Mouse (Mus musculus): Measurements from ENCODE around the gene Pan2. TPM values are rescaled to one million over a fixed set of nuclear protein-coding genes. Genes with fewer than 3 reads are reported as not detected.
A peak's percentile ranks its signal among the peaks of the same experiment; 100 is the strongest.

Gene Pan2
- polyA plus RNA-seq, 1 experiment, result 42.6 TPM

GRCm38 (mm10) chr10:128297221-128297620 is 5.9 kb upstream of the Pan2 start:
- peak; percentile 63 to 75 for DNase-seq
- H3K4me3 ChIP-seq (replicated peaks; ENCODE audit: insufficient read depth, low read depth, low read length), result no peak overlapping the region
- peak overlapping the region; percentile 52 for H3K27ac ChIP-seq (ENCODE audit: insufficient read depth, low read length)
- 14% methylated on average over 4 of the region's 4 CpGs for WGBS
- TF ChIP-seq POLR2A (IDR thresholded peaks at IDR 0.05; ENCODE audit: borderline replicate concordance, insufficient read depth, low read length) (no peak), CTCF (IDR thresholded peaks at IDR 0.05; ENCODE audit: borderline replicate concordance, insufficient read depth, low read depth, low read length) (no peak)
- peaks cover 11% of the 10 kb centered on the region for H3K4me1 ChIP-seq (ENCODE audit: control insufficient read depth, insufficient read depth, low read length)
- no peaks in the 10 kb centered on the region for H3K27me3 ChIP-seq (ENCODE audit: control insufficient read depth, insufficient read depth, low read length)

- Histone ChIP-seq H3K4me1 (ENCODE audit: control insufficient read depth, insufficient read depth, low read length) (peaks cover 11% of the 10 kb centered on the region), H3K27me3 (ENCODE audit: control insufficient read depth, insufficient read depth, low read length) (no peaks in the 10 kb centered on the region), H3K4me3 (replicated peaks; ENCODE audit: insufficient read depth, low read depth, low read length) (no peak overlapping the region), H3K27ac (ENCODE audit: insufficient read depth, low read length) (peak overlapping the region; percentile 52)
- WGBS, result 30% methylated on average over 11 of the region's 11 CpGs
- no peak for TF ChIP-seq POLR2A (IDR thresholded peaks at IDR 0.05; ENCODE audit: borderline replicate concordance, insufficient read depth, low read length)
- TF ChIP-seq CTCF (IDR thresholded peaks at IDR 0.05; ENCODE audit: borderline replicate concordance, insufficient read depth, low read depth, low read length), result no peak
- peak; percentile 72 to 75 for DNase-seq
Measured at GRCm38 (mm10) chr10:128297622-128298021, 5.5 kb upstream of the Pan2 start.

GRCm38 (mm10) chr10:128298243-128298642 is 4.9 kb upstream of the Pan2 start:
- Histone ChIP-seq H3K27ac (ENCODE audit: insufficient read depth, low read length) (peak overlapping the region; percentile 52; the same call in 1 of the 2 replicates), H3K4me1 (ENCODE audit: control insufficient read depth, insufficient read depth, low read length) (peaks cover 11% of the 10 kb centered on the region), H3K27me3 (ENCODE audit: control insufficient read depth, insufficient read depth, low read length) (no peaks in the 10 kb centered on the region), H3K4me3 (replicated peaks; ENCODE audit: insufficient read depth, low read depth, low read length) (no peak overlapping the region)
- no peak for DNase-seq
- WGBS, result 86% methylated on average over 6 of the region's 6 CpGs
- TF ChIP-seq CTCF (IDR thresholded peaks at IDR 0.05; ENCODE audit: borderline replicate concordance, insufficient read depth, low read depth, low read length), result no peak

GRCm38 (mm10) chr10:128298702-128299171 is 4.4 kb upstream of the Pan2 start, which contains the start of gene Il23a:
Gene Il23a (minus strand): TSS chr10:128298752.
- WGBS, result 80% methylated on average over 11 of the region's 11 CpGs
- TF ChIP-seq POLR2A (IDR thresholded peaks at IDR 0.05; ENCODE audit: borderline replicate concordance, insufficient read depth, low read length) (no peak), CTCF (IDR thresholded peaks at IDR 0.05; ENCODE audit: borderline replicate concordance, insufficient read depth, low read depth, low read length) (no peak)
- Histone ChIP-seq H3K27me3 (ENCODE audit: control insufficient read depth, insufficient read depth, low read length) (no peaks in the 10 kb centered on the region), H3K4me3 (replicated peaks; ENCODE audit: insufficient read depth, low read depth, low read length) (no peak within 1 kb of the TSS), H3K4me1 (ENCODE audit: control insufficient read depth, insufficient read depth, low read length) (peaks cover 11% of the 10 kb centered on the region), H3K27ac (ENCODE audit: insufficient read depth, low read length) (peak within 1 kb of the TSS; percentile 52)
- DNase-seq, result no peak

GRCm38 (mm10) chr10:128302357-128302756 is 778 bp upstream of the Pan2 start:
- Histone ChIP-seq H3K4me1 (ENCODE audit: control insufficient read depth, insufficient read depth, low read length) (peaks cover 18% of the 10 kb centered on the region), H3K4me3 (replicated peaks; ENCODE audit: insufficient read depth, low read depth, low read length) (peak overlapping the region; percentile 92), H3K27ac (ENCODE audit: insufficient read depth, low read length) (peak overlapping the region; percentile 92; the same call in 1 of the 2 replicates), H3K27me3 (ENCODE audit: control insufficient read depth, insufficient read depth, low read length) (no peaks in the 10 kb centered on the region)
- TF ChIP-seq POLR2A (IDR thresholded peaks at IDR 0.05; ENCODE audit: borderline replicate concordance, insufficient read depth, low read length) (no peak), CTCF (IDR thresholded peaks at IDR 0.05; ENCODE audit: borderline replicate concordance, insufficient read depth, low read depth, low read length) (no peak)
- 23% methylated on average over 3 of the region's 3 CpGs for WGBS
- DNase-seq, result peak in 1 of 2 experiments; percentile 29

DNA sequence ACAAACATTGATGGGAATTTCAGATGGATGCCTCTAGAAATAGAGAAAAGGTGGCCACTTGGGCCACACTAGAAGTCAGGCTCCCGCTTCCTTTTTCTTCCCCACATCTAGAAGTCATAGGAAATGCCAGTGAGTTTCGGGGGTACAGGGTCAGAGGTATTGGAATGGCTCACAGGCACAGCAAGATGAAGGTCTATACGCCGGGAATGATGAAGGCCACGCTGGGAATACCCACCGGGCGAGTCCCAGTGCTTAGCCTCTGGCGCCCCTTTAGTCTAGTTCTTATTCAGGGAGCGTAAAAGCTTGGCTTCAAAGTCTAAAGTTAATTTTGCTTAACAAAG is 380 bp upstream of the Pan2 start:
- Histone ChIP-seq H3K27me3 (ENCODE audit: control insufficient read depth, insufficient read depth, low read length) (no peaks in the 10 kb centered on the region), H3K27ac (ENCODE audit: insufficient read depth, low read length) (peak overlapping the region; percentile 92), H3K4me1 (ENCODE audit: control insufficient read depth, insufficient read depth, low read length) (peaks cover 14% of the 10 kb centered on the region), H3K4me3 (replicated peaks; ENCODE audit: insufficient read depth, low read depth, low read length) (peak overlapping the region; percentile 92)
- TF ChIP-seq POLR2A (IDR thresholded peaks at IDR 0.05; ENCODE audit: borderline replicate concordance, insufficient read depth, low read length) (no peak), CTCF (IDR thresholded peaks at IDR 0.05; ENCODE audit: borderline replicate concordance, insufficient read depth, low read depth, low read length) (no peak)
- no peak for DNase-seq
- WGBS, result under 1% methylated on average over 9 of the region's 9 CpGs

DNA sequence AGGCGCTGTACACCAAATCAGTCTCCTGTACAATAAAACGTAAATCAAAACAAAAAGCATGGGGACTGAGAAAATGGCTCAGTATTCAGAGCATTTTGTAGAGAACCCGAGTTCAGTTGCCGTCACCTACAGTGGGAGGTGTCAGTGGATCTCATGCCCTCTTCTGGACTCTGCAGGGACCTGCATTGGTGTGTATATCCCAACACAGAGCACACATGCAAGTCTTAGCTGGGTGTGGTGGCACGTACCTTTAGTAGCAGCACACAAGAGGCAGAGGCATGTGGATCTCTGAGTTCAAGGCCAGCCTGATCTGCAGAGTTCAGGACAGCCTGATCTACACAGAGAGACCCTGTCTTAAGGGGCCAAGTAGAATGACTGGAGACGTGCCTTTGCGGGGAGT is 6.5 kb downstream of the Pan2 start:
- Histone ChIP-seq H3K4me1 (ENCODE audit: control insufficient read depth, insufficient read depth, low read length) (peaks cover 7% of the 10 kb centered on the region), H3K27ac (ENCODE audit: insufficient read depth, low read length) (no peak overlapping the region), H3K27me3 (ENCODE audit: control insufficient read depth, insufficient read depth, low read length) (no peaks in the 10 kb centered on the region), H3K4me3 (replicated peaks; ENCODE audit: insufficient read depth, low read depth, low read length) (no peak overlapping the region)
- WGBS, result 86% methylated on average over 7 of the region's 7 CpGs
- no peak for TF ChIP-seq POLR2A (IDR thresholded peaks at IDR 0.05; ENCODE audit: borderline replicate concordance, insufficient read depth, low read length)
- no peak for TF ChIP-seq CTCF (IDR thresholded peaks at IDR 0.05; ENCODE audit: borderline replicate concordance, insufficient read depth, low read depth, low read length)
- no peak for DNase-seq

GRCm38 (mm10) chr10:128310177-128310576 is 7.0 kb downstream of the Pan2 start:
- peak; percentile 52 to 58 for DNase-seq
- 14% methylated on average over 11 of the region's 11 CpGs for WGBS
- peaks cover 7% of the 10 kb centered on the region for H3K4me1 ChIP-seq (ENCODE audit: control insufficient read depth, insufficient read depth, low read length)
- H3K4me3 ChIP-seq (replicated peaks; ENCODE audit: insufficient read depth, low read depth, low read length), result no peak overlapping the region
- TF ChIP-seq POLR2A (IDR thresholded peaks at IDR 0.05; ENCODE audit: borderline replicate concordance, insufficient read depth, low read length), result no peak
- no peak for TF ChIP-seq CTCF (IDR thresholded peaks at IDR 0.05; ENCODE audit: borderline replicate concordance, insufficient read depth, low read depth, low read length)
- H3K27ac ChIP-seq (ENCODE audit: insufficient read depth, low read length), result no peak overlapping the region
- H3K27me3 ChIP-seq (ENCODE audit: control insufficient read depth, insufficient read depth, low read length), result no peaks in the 10 kb centered on the region
